Mouse (Mus musculus) CD4-positive, CD25-positive, alpha-beta regulatory T cell, adult 4 months (primary cell): ENCODE results near the gene Ick. TPM values are rescaled to one million over a fixed set of nuclear protein-coding genes. Genes with fewer than 3 reads are reported as not detected.
"Not testable (repeated sequence)": the region's sequence is repeated elsewhere in the genome, so short reads cannot be mapped to it uniquely, and the experiment has no call there.

ENCODE experiments used
- ATAC-seq: one replicate; pipeline ENCODE4 v1.8.0; 2017
- polyA plus RNA-seq, 2 experiments: library from polyadenylated mRNA; unstranded; fragments of 100-300 nt; shearing (Covaris generic); gene quantifications; one replicate each; pipeline ENCODE4 v1.2.1; 2017

Gene Ick
- polyA plus RNA-seq, result 10 to 100 TPM in 1 of 2 experiments, 1 to 10 TPM in 1; 9.0 to 10.2 TPM

DNA sequence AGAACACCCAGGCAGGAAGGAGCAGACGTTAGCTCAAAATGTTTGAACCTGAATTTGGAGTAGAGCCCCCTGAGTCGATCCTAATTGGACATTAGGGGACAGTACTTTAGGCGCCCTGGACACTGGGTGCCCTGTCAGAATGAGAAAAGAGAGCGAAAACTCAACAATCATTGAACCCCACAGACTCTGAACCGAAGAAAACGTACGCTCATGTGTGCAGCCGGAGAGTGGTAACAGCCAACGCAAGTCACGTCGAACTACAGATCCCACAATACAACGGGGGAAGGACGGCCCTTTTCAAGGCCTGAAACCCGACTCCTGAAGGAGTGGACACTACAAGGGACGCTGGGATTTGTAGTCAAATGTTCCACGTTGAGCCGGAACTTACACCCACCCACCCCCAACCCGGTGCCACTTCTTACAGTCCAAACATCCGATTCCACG is at the start of gene Ick, which contains the start of gene Fbxo9:
Gene Ick (plus strand): TSS at position 397 of the 444 bp plus-strand sequence.
Gene Fbxo9 (minus strand): TSS at position 270 of the 444 bp plus-strand sequence.
- peak; percentile 86 for ATAC-seq

GRCm38 (mm10) chr9:78059525-78060120 is 49.4 kb upstream of the Ick start:
- ATAC-seq, result no peak

GRCm38 (mm10) chr9:78062392-78062791 is 46.6 kb upstream of the Ick start:
- no peak for ATAC-seq

- ATAC-seq, result no peak
These were observed 44.9 kb upstream of the Ick start for GRCm38 (mm10) chr9:78064121-78064520.

- no peak for ATAC-seq
These were observed 38.5 kb upstream of the Ick start for GRCm38 (mm10) chr9:78070496-78070895.

DNA sequence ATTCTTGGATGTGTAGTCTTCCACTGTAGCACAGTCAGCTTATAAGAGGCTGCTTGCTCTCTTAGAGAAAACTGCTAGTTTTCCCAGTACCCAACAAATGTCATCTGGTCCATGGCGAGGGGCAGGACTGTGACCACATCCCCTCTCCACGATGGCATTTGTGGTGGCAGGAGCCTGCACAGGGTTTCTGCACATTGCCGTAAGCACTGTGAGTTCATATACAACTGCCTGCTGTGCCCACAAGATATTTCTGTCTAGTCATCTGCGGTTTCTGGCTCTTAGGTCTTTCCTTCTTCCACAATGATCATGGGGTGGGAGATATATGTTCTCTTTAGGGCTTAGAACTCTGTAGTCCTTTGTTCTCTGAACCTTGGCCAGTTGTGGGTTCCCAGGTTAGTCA is 37.4 kb upstream of the Ick start:
- no peak for ATAC-seq

GRCm38 (mm10) chr9:78073291-78073690 is 35.7 kb upstream of the Ick start:
- ATAC-seq, result not testable (repeated sequence)

- peak; percentile 66 for ATAC-seq
These were observed 35.2 kb upstream of the Ick start for GRCm38 (mm10) chr9:78073713-78074340.

GRCm38 (mm10) chr9:78075256-78075655 is 33.7 kb upstream of the Ick start:
- ATAC-seq, result no peak

GRCm38 (mm10) chr9:78078240-78078639 is 30.8 kb upstream of the Ick start:
- no peak for ATAC-seq

DNA sequence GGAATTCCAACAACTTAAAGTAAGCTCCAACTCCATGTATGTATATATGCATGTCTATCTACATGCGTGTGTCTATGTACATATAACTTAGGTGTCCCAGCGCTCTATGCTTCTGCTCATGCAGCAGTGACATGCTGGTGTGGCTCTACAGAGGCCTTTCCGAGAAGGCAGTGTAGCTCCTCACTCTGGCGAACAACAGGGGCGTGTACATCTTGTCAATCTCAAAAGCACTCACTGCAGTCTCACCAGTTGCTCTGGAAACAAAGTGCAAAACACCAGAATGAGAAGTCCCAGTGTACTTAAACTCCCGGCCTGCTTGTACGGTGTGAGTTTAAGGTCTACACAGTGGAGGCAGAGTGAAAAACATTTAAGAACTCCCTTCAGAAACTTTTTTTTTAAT is 27.2 kb upstream of the Ick start:
- no peak for ATAC-seq

- ATAC-seq, result no peak
These were observed 24.7 kb upstream of the Ick start for GRCm38 (mm10) chr9:78084341-78084740.

DNA sequence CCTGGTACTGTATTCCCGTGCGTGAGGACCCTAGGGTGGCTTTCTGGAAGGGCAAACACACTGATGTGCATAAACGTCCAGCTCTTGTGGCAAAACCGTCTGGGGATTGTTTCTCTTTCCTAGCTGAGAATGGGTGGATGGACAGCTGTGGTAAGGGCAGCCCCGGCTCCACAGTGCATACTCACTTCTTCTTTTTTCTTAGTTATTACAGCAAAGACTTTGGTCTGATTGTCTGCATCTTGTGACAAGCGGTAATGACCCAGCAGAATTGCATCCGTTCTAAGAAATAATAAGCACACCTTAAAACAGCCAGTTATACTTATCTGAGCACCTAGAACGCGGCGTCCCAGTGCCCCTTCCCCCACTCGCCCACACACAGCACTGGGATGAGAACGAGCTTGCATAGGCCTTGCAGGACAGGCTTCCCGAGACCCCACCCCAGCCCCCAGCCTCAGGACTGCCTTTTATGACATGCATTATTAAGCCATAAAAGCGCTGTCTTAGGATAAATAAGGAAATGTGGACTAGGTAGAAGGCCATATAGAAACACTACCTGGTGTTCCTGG is 23.2 kb upstream of the Ick start:
- ATAC-seq, result no peak

GRCm38 (mm10) chr9:78087751-78088150 is 21.2 kb upstream of the Ick start:
- no peak for ATAC-seq

GRCm38 (mm10) chr9:78088521-78088920 is 20.5 kb upstream of the Ick start:
- no peak for ATAC-seq

- no peak for ATAC-seq
These were observed 20.0 kb upstream of the Ick start for GRCm38 (mm10) chr9:78088971-78089370.

- ATAC-seq, result no peak
These were observed 19.1 kb upstream of the Ick start for GRCm38 (mm10) chr9:78089906-78090305.

GRCm38 (mm10) chr9:78090596-78090995 is 18.4 kb upstream of the Ick start:
- ATAC-seq, result no peak

DNA sequence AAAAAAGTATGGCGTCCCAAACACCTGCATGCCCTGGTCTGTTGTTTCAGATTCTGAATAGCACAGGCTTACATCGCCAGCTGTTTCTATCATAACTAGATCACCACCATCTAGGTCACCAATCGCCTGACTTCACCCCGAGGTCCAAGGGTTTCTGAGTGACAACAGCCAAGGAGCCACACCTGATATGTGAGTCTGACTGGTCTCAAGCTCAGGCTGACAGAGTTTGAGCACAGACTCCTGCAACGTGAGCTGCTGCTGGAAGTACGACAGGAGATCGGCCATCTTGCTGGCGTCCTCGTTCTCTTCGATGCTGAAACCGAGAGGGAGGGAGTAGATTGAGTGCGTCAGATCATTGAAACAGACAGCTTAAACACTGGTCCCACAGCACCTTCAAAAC is 13.3 kb upstream of the Ick start:
- ATAC-seq, result no peak

- ATAC-seq, result no peak
These were observed 12.6 kb upstream of the Ick start for GRCm38 (mm10) chr9:78096376-78096775.

- ATAC-seq, result peak; percentile 60
These were observed 8.0 kb upstream of the Ick start for GRCm38 (mm10) chr9:78100956-78101355.

DNA sequence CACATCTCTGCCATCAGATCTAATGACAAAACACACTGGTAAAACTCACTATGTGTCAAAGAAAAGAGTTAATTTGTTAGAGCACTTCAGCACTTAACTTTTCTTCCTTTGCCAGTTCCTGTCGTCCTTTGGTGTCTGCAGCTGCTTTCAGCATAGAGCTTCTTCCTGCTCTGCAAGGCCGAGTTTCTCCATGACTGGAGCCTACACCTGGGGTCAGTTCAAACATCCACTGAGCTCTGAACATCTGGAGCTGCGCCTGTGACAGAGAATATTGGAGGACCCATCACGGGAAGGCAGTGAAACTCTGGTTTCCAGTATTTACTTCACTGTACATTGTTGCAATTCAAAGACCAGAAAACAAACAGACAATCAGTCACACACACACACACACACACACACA is 7.6 kb upstream of the Ick start:
- peak; percentile 34 for ATAC-seq

DNA sequence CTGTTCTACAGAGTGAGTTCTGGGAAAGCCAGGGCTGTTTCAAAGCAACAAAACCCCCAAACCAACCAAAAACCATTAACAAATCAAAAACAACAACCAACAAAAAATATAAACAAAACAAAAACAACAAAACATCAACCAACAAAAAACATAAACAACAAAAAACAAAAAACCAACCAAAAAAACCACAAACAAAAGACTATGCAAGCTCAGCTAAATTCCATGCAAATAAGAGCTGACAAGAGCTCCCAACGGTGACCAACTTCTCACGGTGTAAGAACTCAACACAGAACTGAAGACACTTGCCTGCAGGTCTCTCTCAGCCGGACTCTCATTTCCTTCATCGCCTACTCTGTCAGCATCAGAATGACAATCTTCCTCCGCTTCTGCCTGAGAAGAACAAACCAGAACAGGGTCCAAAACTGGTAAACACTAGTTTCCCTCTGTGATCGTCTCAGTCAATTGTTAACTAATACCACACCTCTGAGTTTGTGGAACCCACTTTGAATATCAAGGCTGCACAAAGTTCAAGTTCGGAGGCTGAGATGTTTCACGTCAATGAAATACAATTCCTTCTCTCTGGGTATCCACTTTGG is 4.9 kb upstream of the Ick start:
- ATAC-seq, result no peak

DNA sequence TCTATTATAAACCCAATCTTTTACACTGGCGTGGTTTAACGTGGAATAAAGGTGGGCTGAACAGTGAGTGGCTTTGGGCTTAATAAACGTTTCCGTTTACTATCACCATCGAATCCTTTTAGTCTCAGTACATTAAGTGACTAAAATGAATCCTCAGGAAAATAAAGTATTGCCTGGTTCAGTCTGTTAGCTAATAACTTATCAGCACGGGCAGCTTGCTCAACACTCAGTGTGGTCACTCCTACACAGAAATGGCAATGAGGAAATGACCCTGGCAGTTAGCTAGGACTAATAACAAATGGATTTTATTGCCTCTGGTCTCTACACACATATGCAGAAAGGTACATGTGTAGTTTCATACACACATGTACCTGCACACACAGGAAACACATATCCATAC is 4.0 kb upstream of the Ick start:
- ATAC-seq, result no peak
